Mouse (Mus musculus): ENCODE results near the gene Jagn1.

The Jagn1 gene

DNA sequence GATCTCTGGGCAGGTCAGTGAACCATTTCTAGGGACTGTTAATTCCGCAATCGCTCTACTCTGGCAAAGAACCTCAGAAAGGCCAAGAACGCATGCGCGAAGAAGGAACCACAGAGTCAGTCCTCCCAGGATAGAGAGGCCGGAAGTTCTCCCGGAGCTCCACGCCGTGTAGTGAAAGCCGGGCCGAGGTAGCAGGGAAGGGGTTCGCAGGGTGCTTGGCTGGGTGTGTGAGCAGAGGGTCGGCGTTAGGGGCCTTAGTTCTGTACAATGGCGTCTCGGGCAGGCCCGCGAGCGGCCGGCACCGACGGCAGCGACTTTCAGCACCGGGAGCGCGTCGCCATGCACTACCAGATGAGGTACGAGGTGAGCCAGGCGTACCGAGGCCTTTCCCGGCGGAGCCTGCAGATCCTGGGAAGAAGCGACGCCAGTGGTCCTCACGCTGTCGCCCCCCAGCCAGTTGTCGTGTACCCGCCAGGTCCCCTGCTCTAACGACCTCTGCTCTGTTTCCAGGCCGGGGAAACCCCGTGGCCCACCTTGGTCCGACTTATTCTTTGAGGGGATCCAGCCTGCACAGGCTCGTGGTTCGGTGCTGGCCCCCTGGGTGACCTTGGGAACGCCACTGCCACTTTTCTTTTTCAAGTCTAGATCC lies at the start of gene Jagn1:
TSS of gene Jagn1 (plus strand) at position 128 of the 649 bp plus-strand sequence.
- peak; percentile 92 for DNase-seq

DNA sequence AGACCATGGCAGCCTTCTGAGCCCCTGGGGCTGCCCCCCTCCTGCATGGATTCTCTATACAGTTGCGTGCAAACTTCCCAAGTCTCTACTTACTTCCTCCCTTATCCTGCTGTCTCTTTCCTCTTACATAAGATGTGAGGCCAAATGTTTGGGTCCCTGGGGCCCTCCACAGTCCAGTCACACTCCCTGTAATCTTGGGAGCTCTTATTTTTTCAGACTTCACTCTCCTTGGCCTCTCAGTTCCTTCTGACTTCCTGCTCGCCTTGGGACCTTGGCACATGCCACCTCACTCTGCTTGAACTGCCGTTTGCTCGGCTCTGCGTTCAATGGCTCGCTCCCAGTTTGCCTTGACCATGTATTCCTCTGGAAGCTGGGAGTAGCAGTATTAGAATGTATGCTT lies 48.4 kb upstream of the Jagn1 start:
- no peak for DNase-seq

DNA sequence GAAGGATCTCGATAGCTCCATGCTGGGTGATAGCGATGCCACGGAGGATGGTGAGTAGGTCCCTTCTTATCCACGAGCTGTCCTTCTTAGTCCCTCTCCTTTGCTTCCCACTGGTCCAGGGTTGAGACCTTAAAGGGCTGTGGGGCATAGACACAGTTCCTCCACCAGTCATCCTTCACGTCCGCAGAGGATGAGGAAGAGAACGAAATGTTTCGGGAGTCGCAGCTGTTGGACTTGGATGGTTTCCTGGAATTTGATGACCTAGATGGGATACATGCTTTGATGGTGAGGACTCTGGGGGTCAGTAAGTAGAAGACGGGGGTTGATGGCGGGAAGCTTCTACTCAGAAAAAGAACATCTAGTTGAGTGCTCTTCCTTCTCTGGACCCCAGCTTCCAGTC lies 47.6 kb upstream of the Jagn1 start:
- no peak for DNase-seq

DNA sequence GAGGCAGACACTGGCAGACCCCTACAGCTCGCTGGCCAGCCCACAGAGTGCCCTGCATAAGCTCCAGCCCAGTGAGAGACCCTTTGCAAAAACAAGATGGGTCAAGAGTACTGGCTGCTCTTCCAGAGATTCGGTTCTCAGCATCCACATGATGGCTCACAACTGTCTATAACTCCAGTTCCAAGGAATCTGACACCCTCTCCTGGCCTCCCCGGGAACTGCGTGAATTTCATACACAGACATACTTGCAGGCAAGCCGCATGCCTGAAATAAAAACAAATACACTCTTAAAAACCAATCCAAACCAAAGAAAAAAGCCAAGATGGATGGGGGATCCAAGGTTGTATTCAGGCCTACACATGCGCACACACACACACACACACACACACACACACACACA lies 46.9 kb upstream of the Jagn1 start:
- DNase-seq = no peak

DNA sequence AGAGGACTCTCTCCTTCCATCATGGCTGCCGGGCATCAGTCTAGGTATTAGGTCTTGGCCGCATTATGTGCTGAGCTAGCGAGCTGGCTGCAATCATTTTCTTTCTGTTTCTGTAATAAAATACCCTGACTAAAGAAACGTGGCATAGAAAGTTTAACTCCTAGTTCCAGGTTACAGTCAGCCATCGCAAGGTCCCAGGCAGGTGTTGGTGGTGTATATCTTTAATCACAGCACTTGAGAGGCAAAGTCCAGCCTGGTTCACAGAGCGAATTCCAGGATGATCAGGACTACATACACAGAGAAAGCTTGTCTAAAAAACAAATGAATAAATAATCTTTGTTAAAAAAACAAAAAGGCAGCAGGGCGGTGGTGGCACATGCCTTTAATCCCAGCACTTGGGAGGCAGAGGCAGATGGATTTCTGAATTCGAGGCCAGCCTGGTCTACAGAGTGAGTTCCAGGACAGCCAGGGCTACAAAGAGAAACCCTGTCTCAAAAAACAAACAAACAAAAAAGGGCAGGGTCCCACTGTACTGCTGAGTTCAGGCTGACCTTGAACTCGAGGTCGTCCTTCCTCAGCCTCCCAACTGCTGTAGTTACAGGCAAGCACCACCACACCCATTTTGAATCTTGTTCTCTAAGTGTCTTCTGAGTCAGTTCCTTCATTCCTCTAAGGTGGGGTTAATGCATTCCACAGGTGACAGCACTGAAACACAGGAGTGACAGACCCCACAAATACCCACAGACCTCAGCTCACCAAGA lies 45.9 kb upstream of the Jagn1 start:
- no peak for DNase-seq

DNA sequence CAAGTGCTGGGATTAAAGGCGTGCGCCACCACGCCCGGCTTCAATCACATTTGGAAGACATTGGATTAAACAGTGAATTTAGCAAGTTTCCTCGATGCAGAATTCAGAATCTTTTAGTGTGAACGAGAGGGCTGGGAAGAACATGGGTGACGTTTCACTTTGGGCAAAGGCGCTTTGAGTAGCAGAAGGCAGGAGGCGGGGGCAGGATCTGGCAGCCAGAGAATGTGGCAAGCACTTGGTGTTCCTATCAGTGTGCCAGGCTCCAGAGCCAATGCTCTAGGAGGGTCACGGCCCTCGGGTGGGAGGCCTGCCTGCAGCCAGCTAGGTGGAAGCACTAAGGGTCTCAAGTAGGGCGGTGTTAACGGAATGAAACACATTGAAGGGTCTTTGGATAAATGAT lies 40.3 kb upstream of the Jagn1 start:
- DNase-seq = peak; percentile 66

DNA sequence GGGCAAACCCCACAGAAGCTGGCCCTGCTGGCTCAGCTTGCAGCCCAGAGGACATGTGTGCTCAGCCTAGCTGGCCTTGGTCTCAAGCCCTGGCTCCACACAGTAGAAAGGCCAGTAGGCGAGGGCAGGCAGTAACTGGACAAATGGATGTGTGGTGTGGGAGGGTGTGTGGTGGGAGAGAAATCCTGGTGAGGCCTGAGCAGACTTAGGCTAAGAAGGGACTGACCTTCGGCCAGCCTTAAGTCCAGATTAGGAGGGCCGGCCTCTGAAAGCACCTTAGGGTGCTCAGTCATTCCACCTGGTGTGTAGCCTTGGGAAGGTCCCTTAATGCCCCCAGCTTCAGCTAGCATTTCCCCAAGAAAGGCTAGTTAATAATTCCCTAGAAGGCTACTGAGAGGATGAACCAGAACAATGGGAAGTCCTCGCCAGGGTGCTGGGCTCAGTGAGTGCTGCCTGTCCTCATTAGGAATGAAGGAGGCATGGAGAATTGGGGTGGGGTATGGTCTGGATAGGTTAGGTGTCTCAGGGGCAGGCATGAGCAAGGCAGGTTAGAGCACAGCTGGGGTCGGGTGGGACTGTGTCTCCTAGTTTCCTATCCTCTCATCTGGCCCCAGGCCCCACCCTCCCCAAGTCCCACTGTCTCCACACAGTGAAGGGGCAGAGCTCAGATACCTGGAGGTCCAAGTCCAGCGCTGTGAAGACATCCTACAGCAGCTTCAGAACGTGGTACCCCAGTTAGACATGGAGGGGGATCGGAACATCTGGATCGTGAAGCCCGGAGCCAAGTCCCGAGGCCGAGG lies 37.5 kb upstream of the Jagn1 start:
- no peak for DNase-seq

DNA sequence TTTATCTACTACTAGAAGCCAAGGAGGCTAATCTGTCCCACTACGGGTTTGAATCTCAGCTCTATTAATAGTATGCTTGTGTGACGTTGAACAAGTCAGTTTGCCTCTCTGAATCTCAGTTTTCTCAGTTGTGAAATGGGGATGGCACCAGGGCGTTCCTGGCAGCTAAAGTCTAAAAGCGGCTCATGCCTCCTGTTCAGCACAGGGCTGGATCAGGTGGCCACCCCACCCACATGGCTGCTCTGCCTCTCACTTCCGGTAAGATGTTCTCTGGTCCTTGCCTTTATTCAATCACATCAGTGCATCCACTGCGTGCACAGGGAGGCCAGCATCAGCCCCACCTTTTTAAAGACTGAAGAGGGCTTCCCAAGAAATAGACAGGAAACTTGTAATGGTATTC lies 36.9 kb upstream of the Jagn1 start:
- DNase-seq = peak; percentile 86

DNA sequence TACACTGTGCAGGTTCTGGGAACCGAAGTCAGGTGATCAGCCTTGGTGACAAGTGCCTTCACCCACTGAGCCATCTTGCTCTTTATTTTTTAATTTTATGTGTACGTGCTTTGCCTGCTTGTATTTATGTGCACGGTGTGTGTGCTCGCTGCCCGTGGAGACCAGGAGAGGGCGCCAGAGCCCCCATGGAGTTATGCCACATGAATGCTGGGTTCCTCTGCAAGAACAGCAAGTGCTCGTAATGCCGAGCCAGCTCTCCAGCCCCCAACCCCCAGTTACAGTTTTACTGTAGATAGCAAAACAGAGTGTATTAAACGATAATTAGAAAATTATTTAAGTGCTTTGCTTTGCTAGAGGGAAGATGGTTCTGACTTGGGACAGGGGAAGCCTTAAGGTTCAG lies 35.7 kb upstream of the Jagn1 start:
- no peak for DNase-seq

DNA sequence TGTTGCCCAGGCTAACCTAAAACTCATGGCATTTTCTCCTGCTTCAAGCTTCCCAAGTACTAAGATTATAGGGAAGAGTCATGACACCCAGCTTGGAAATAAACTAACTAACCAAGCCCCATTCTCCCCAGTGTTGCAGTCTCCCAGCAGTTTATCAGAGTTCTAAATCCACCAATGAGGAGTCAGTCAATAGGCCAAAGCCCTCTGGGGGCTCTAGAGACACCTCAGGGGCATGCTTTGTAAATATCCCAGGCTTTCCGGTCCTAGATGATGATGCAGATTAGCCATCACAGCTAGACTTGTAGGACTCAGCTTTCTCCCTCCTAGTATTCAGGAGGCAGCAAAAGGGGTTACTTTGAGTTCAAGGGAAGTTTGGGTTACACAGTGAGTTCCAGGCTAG lies 32.4 kb upstream of the Jagn1 start:
- no peak for DNase-seq

DNA sequence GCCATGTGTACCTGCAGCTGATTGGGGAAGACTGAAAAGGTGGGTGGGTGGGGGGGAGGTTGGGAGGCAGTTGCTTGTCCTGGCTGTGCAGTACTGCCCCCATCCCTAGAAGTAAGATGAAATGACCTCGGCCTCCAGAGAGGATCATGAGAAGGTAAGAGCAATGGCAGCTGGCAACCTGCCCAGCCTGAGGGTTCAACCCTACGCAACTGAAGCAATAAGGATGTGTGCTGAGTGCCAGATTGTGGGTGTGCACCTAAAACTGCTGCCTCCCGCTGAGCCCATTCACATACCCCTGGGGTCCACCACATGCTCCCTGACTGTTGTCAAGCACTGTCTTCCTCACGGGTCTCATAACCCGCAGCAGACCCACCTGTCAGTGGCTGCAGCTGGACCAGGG lies 26.0 kb upstream of the Jagn1 start:
- DNase-seq = no peak

DNA sequence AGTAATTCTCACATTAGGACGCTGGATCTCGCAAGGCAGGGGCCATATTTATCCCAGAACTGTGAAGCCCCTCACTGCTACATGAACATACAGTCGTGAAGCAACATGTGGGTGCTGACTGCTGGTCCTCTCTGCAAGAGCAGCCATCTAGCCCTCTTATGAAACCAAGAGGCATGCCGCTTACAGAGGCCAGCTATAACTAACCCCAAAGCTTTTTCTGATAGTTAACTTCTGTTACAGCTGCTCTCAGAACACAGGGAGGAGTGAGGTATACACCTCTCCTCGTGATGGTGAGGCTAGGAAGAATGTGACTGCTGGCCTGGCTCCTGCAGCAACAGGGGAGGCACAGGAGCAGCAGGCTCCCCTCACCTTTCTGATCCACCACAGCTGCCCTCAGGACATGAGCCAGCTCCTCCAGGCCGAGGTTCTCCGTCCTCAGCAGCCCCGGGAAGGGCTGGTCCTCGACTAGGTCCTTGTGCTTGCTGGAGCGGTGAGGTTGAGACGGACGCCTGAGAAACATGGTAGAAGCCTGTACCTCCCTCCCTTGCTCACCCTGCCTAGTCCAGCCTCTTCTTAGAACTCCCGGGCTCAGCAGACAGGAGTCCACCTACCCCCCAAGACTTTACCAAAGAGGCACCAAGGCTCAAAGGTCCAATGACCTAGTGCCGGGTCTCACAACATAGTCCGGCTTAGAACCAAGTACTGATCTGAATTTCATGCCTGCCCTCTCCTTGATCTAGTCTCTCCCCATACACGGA lies 23.7 kb upstream of the Jagn1 start:
- no peak for DNase-seq

DNA sequence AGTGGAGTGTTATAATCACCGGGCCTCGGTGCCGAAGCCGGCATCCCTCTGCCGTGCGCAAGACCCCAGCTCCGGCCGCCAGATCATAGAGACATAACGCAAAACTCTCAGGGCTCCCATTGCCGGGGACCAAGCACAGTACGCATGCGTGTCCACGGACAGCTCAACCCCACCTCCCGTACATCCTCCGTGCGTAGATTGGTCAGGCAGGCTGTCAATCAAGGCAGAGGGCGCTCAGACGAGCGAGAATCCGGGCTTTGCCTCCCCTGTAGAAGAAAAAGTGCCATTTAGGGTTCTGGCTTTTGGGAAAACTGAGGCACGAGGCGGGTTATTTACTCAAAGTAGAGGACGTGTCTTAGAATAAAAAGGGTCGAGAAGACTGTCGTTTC lies 23.2 kb upstream of the Jagn1 start, which contains the start of gene Rpusd3:
TSS of gene Rpusd3 (minus strand) at position 142 of the 389 bp plus-strand sequence.
- peak; percentile 97 for DNase-seq

DNA sequence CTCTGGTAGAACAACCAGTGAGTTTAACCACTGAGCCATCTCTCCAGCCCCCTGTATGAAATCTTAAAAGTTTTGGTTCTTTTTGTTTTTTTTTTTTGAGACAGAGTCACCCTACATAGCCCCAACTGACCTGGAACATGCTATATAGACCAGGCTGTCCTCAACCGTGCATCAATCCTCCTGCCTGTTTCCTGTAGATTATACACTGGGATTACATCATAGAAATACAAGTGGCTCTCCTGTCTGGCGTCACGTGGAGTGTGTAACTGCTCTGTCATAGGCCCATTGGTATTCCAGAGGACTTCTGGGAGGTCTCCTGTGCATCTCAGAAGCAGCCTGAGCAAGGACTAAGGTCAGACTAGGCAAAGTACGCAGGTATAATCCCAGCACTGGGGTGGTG lies 19.4 kb upstream of the Jagn1 start:
- DNase-seq = no peak

DNA sequence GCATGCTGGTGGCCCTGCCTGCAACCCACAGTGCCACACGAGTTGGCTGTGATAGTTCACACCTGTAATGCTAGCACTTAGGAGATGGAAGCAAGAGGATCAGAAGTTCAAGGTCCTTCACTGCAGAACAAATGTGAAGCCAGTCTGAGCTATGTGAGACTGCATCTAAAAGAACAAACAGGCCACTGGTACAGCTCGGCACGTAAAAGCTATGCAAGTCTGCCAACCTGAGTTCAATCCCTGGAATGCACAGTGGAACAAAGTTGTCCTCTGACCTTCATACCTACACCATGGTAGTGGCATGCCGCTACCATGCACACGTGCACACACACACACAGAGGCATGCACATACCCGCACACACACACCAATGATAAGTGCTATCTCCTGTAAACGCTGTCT lies 18.2 kb upstream of the Jagn1 start:
- DNase-seq = no peak

DNA sequence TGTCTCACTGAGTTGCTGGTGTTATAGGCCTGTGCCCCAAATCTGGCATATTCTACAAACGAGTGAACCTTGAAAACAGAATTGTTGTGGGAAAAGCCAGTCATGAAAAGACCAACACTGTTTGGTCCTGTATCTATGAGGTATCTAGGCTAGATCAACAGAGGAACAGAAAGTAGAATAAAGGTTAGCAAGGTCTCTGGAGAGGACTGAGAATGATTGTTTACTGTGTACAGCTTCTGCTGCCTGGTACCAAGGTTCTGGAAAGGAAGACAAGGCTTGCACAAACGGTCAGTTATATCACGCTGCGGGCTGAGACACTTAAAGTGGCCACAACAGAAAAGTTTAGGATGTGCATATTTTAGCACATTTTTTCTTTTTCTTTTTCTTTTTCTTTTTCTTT lies 15.7 kb upstream of the Jagn1 start:
- DNase-seq = no peak

DNA sequence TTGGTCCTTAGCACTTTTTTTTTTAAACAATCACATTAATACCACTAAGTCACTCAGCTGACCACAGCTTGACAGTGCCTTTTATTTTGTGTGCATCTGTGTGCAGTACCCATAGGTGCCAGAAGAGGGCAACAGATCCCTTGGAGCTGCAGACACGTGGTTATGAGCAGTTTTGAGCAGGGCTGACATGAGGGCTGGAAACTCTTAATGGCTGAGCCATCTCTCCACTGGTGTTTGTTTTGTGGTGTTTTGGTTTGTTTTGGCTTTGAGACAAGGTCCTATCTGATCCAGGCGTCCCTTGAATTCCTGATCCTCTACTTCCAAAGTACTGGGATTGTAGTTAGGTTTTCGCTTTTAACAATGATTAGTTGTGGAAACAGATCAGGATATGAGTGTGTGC lies 15.0 kb upstream of the Jagn1 start:
- no peak for DNase-seq

DNA sequence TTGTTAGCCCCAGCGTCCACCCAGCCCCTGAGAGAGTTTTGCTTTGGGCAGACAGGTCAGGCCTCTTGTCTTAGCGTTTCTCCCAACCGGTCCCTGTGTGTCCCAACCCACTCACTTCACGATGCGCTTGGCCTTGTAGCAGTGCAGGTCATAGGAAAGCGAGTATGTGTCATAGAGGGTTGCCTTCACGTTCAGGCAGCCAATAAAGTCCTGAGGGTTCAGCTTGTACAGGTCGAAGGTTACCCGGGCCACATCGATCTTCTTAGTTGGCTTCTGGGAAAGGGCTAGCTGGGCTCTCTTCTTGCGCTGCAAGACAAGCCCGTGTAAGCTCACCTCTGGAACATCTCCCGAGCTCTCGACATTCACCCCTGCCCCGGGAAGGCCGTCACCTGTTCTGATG lies 14.4 kb upstream of the Jagn1 start:
- DNase-seq = no peak

DNA sequence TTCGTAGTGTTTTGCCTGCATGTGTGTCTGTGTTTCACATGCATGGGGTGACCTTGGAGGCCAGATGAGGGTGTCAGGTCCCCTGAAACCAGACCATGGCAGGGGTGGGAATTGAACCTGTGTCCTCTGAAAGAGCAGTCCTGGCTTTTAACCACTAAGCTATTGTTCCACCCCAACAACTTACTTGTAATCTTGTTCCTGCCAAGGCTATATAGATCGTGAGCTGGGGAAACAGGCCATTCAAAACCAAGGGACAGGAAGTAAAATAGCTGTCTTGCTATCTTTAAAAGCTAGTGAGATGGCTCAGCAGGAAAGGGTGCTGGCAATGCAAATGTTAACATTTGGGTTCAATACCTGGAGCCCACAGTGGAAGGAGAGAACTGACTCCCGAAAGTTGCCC lies 12.4 kb upstream of the Jagn1 start:
- DNase-seq = no peak

DNA sequence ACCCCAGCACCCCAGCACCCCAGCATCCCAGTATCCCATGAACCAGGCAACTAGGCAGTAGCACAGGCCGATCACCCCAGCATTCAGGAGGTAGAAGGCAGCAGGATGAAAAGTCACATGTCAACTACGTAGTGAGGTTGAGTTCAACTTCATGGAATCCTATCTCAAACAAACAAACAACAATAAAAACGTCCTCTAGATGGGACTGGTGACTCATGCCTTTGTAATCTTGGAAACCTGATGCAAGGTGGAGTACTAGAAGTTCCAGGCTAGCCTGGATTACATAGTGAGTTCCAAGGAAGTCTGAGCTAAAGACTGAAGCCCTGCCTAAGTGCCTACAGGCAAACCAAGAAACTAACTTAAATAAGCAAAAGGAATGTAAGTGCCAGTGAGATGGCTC lies 11.5 kb upstream of the Jagn1 start:
- DNase-seq = no peak

DNA sequence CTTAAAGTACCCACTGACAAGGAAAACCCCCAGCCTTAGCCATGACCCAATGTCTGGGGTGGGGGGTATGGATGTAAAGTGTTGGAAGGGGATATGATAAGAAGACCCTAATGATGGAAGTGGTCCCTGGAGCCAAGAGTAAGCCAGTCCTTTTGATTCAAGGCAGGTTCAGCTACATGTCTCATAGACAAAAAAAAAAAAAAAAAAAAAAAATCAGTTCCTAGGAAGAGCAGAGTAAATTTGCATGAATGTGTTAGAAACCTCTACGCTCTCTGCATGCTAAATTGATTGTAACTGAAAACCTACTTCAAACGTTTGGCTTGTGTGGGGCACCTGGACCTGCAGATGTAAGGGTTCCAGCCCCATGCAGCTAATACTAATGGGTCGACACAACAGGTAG lies 10.6 kb upstream of the Jagn1 start:
- DNase-seq = no peak

DNA sequence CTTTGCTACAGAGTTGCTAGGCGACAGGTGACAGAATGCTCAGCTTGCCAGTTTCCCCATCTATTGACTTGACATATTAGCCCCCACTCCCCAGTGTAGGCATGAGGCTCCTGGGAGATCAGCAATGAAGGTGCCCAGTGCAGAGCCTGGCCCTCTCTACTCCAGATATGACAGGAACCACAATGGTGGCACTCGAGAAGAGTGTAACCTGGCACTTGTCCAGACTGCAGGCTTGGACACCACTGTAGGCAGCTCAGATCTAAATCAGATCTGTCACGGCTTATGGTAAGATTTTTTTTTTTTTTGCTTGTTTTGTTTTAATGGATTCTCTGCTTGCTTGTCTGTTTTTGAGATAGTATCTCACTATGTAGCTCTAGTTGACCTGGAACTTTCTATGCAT lies 8.7 kb upstream of the Jagn1 start:
- no peak for DNase-seq

DNA sequence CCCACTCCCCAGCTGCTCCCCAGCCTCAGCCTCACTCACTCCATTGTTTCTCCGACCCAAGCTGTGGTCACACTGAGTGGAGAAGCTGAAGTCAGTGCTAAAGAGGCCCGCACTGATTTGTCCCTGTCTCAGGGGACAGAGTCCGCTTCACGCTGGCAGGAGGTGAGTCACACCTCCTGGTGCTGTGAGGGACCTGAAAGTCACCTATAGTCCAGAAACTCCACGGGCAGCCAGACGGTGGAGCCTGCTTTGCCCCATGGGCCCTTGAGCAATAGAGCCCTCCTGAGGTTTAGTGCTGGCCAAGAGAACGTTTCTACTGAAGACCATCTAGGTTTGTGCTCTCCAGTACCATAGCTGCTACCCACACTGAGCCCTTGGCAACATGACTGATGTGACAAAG lies 7.7 kb upstream of the Jagn1 start:
- DNase-seq = no peak

Measured in right cerebral cortex, adult 18-20 months (tissue).